Mouse (Mus musculus) c-Kit-positive CD71-negative TER-119-negative erythroid progenitor cells, embryonic 14.5 days (primary cell): ENCODE data around the gene Mlip.

Source experiments
- DNase-seq: peaks from one replicate; pipeline ENCODE4 v3.0.0-alpha.2; 2013; ENCODE audit warnings: low read depth

Gene Mlip

GRCm38 (mm10) chr9:77347704-77348103, 5.1 kb downstream of the Mlip start:
- no peak for DNase-seq

GRCm38 (mm10) chr9:77344318-77344717, 8.5 kb downstream of the Mlip start:
- DNase-seq: no peak

- no peak for DNase-seq
Observed at GRCm38 (mm10) chr9:77340159-77340862, 12.5 kb downstream of the Mlip start.

- no peak for DNase-seq
Observed at GRCm38 (mm10) chr9:77339571-77340148, 13.1 kb downstream of the Mlip start.

GRCm38 (mm10) chr9:77335370-77335769, 17.4 kb downstream of the Mlip start:
- no peak for DNase-seq

GRCm38 (mm10) chr9:77318346-77318745, 34.4 kb downstream of the Mlip start:
- DNase-seq: no peak

GRCm38 (mm10) chr9:77310548-77310947, 42.2 kb downstream of the Mlip start:
- no peak for DNase-seq

GRCm38 (mm10) chr9:77305417-77305816, 47.4 kb downstream of the Mlip start:
- no peak for DNase-seq

- DNase-seq: no peak
Observed at GRCm38 (mm10) chr9:77302340-77302739, 50.4 kb downstream of the Mlip start.

- DNase-seq: no peak
Observed at GRCm38 (mm10) chr9:77287958-77288357, 64.8 kb downstream of the Mlip start.

GRCm38 (mm10) chr9:77279371-77279770, 73.4 kb downstream of the Mlip start:
- DNase-seq: no peak

GRCm38 (mm10) chr9:77278055-77278454, 74.7 kb downstream of the Mlip start:
- DNase-seq: no peak

GRCm38 (mm10) chr9:77277270-77277669, 75.5 kb downstream of the Mlip start:
- DNase-seq: no peak

GRCm38 (mm10) chr9:77276451-77277154, 76.2 kb downstream of the Mlip start:
- DNase-seq: no peak

- no peak for DNase-seq
Observed at GRCm38 (mm10) chr9:77272727-77273126, 80.0 kb downstream of the Mlip start.

- no peak for DNase-seq
Observed at GRCm38 (mm10) chr9:77265268-77266017, 87.3 kb downstream of the Mlip start.

GRCm38 (mm10) chr9:77259052-77259451, 93.7 kb downstream of the Mlip start:
- no peak for DNase-seq

- no peak for DNase-seq
Observed at GRCm38 (mm10) chr9:77258265-77258664, 94.5 kb downstream of the Mlip start.

GRCm38 (mm10) chr9:77254514-77254913, 98.3 kb downstream of the Mlip start:
- no peak for DNase-seq

GRCm38 (mm10) chr9:77252761-77253160, 100.0 kb downstream of the Mlip start:
- DNase-seq: no peak

- no peak for DNase-seq
Observed at GRCm38 (mm10) chr9:77252134-77252533, 100.6 kb downstream of the Mlip start.

GRCm38 (mm10) chr9:77251511-77252112, 101.2 kb downstream of the Mlip start:
- DNase-seq: no peak
